Mouse (Mus musculus) kidney, adult 2 months (tissue): ENCODE measurements at regions not wholly inside any gene's neighbourhood (a gene's known extent, or its start where the extent isn't known, plus 50 kb on each side); places are given as distances from the start of the nearest gene placed in this dataset.

ENCODE experiments used
- CTCF ChIP-seq: fragments of 200-500 bp; conservative IDR thresholded peaks from 2 replicates; pipeline ENCODE4 v1.5.1; 2011; ENCODE audit warnings: low read depth, mild to moderate bottlenecking, control low read depth, low read length, moderate library complexity, mixed read lengths; ENCODE audit not compliant: insufficient read depth, insufficient read length
- POLR2A ChIP-seq: fragments of 200-500 bp; IDR thresholded peaks from one replicate; pipeline ENCODE4 v1.6.1; 2011; ENCODE audit warnings: low read depth, low read length, control low read depth

GRCm38 (mm10) chr1:113358242-113358641 lies 1493.5 kb upstream of the Dsel start:
- no peak for TF ChIP-seq CTCF
- no peak for TF ChIP-seq POLR2A
